Mouse (Mus musculus): ENCODE measurements around the gene Xpo1. TPM values are rescaled to one million over a fixed set of nuclear protein-coding genes. Genes with fewer than 3 reads are reported as not detected.
A peak's percentile ranks its signal among the peaks of the same experiment; 100 is the strongest.
"Not testable (repeated sequence)": the region's sequence is repeated elsewhere in the genome, so short reads cannot be mapped to it uniquely, and the experiment has no call there.

Gene Xpo1
- total RNA-seq (2021), result 10 to 100 TPM; 72.4 to 75.6 TPM

DNA sequence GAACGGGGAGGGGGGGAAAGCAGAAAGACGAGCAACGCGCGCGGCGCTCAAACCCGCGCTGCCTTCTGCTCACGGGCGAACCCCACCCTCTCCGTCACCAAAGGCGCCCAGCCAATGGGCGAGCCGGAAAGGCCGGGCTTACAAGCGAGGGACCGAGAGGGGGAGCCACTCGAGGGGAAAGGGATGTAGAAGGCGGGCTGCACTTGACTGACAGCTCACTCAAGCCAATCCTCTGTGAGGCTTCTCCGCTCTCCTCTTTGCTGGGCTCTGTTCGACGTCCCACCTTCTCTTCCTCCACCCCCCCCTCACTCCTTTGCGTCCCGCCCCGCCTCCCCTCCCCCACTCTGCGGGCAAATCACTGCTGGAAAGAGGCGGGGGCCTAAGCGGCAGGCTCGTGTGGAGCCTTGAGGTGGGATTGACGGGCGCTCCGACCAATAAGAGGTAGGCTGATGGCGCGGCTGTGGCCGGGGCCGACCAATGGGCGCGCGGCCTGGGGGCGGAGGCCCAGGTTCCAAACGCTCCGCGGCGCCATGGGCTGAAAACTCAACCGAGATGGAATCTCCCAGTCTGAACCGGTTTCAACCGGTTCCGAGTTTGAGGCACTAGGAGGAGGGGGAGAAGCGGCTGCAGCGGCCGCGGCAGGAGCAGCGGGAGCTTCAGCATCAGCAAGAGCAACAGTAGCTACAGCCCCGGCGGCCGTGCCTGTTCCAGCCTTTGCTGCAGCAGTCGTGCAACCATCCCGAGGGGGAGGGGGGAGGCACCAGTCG, at the start of gene Xpo1:
TSS of gene Xpo1 (plus strand) at position 615 of the 767 bp plus-strand sequence.
- DNase-seq, result peak; percentile 100

DNA sequence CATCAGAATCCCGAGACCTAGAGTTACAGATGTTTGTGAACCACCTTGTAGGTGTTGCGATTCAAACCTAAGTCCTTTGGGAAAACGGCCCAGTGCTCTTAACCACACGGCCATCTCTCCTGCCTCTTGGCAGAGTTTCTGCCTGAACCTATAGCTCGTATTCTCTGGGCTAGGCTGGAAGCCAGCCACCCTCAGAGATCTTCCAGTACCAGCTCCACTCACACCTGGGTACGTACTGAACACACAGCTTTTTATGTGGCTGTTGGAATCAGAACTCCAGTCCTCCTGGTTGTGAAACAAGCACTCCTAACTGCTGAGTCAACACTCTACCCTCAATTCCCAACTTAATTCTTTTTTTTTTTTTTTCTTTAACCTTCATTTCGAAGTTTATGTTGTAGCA, 46.1 kb upstream of the Xpo1 start:
- no peak for DNase-seq

DNA sequence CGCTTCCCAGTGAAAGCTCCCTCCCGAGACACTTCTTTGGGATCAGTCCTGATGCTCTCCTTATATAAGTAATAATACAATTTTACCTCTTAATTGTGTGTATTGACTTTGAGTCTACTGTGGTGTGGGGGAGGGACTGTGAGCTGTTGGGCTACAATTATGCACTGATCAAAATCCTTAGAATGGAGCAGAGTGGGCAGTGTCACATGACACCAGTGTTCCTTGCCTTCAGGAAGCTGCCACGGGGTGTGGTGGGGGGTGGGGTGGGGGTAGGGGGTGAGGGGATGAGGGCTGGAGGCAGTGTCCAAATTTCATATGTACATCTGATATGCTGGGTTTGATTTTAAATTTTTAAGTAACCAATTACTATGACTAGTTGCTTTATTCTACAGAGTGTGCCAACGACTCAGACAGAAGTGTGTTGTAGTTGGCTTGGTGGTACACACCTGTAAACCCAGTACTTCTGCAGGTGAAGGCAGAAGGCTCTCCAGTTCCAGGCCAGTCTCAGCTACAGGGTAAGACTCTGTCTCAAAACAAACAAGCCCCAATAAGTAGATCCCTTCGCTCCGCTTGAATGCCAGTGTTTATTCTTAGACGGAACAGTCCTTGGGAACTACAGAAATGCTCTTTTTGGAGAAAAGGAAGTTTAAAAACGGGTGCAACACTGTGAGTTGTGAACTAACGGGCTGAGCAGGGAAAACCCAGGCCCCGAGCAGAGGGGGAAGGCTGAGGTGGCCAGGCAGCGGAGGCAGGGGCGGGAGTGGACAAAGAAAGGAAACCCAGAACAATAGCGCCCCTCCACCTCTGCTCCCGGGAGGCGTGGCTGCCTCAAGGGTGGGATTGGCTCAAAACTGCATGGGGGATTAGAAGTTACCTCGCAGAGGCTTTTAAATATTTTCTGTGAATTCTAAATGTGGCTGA, 45.0 kb upstream of the Xpo1 start:
- no peak for DNase-seq

DNA sequence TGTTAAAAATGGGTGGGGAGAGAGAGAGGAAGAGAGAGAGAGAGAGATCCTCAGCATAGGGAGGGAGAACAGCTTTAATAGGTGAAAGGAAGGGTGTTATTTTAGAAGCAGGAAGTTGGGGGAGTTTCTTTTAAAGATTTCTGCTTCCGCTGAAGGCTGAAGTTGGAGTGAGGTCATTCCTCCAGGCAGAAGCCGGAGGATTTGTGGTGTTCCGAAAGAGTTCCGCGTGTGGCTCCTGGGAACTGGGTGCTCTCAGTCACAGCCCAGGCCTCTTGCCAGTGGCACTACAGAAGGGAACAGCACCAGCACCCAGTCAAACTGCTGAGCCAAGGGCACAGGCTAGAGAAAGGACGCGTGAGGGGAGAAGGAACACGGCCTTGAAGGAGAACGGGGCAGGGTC, 38.4 kb upstream of the Xpo1 start:
- DNase-seq, result no peak

DNA sequence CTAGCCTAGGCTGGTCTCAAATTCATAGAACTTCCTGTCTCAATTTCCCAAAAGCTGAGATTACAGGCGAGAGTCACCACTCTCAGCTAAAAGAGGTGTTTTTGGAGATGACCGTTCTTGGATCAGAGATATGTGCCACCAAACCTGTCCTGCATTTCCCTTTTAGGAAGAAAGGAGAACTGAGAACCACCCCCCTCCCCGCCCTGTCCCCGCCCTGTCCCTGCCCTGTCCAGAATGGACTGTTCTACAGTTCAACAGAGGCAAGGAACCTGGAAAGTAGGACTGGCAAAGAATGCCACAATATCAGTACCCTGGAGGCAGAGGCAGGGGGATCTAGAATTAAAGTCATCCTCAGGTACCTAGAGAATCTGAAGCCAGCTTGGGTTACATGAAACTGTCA, 19.8 kb upstream of the Xpo1 start:
- DNase-seq, result no peak

DNA sequence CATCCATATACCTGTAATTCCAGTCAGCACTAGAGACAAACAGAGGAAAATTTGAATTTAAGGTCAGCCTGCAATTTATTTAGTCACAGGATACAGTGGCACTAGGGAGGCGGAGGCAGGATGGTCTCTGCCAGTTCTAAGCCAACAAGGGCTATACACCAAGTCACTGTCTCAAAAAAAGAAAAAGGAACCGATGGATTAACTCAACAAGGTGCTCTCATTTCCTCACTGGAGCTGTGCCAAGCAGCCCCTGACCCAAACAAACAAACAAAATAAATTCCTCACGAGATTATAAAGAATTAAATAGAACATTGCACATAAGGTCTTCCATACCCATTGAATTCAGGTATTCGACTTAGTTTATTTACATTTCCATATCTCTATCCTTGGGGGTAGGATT, 1.9 kb upstream of the Xpo1 start:
- no peak for DNase-seq

DNA sequence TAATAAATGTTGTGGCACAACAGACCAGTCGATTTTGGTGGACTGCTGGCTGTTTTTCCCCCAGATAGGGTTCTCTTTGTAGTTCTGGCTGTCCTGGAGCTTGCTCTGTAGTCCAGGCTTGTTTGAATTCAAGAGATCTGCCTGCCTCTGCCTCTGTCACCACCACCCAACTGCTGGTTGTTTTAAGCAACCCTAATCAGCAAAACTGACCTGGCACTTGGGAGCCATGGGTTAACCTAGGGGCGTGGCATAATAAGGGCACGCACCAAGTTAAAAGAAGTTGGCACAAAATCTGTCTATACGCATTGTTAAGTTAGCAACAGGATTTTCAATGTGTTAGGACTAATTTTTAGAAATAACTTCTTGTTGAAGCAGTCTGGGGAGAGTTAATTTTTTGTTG, 1.3 kb upstream of the Xpo1 start:
- no peak for DNase-seq

DNA sequence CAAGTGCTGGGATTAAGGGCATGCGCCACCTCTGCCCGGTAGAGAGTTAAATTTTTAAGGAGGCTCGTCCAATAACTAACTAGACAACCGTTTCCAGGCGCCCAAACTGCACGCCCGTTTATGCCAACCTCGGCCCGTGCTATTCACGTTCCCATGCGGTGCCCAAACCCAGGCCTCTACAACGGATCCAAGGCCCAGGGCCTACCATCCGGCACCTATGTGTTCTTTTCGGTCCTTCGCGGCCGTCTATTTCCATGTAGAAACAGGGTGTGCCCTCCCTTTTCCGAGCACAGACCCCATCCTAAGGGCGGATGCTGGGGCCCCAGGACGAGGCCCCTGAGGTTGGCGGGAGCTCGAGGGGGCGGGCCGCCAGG, 801 bp upstream of the Xpo1 start:
- DNase-seq, result no peak

DNA sequence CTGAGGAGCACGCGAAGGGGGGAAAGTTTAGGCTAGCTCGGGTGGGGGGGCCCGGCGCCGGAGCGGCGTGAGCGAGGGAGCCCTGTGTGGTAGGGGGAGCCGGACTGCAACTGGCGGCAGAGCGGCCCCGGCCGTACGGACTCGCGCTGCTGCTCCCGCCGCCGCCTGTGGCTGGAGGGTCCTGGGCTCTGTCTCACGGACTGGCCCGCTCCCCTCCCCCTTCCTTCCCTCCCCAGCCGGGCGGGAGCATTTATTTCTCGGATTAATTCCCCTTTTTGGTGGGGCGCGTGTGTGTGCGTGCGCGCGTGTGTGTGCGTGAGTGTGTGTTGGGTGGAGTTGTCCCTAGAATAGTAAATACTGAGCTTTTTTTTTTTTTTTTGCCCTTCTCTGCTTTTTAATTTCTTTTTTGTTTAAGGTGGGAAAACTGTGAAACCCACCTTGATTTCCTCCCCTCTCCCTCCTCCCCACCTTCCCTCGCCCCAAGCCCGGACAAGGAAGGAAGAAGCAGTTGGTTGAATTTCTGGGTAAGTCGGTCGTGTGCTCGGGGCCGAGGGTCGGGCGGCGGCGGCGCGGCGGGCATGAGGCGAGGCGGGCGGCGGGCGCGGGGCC, 457 bp downstream of the Xpo1 start:
- DNase-seq, result no peak

DNA sequence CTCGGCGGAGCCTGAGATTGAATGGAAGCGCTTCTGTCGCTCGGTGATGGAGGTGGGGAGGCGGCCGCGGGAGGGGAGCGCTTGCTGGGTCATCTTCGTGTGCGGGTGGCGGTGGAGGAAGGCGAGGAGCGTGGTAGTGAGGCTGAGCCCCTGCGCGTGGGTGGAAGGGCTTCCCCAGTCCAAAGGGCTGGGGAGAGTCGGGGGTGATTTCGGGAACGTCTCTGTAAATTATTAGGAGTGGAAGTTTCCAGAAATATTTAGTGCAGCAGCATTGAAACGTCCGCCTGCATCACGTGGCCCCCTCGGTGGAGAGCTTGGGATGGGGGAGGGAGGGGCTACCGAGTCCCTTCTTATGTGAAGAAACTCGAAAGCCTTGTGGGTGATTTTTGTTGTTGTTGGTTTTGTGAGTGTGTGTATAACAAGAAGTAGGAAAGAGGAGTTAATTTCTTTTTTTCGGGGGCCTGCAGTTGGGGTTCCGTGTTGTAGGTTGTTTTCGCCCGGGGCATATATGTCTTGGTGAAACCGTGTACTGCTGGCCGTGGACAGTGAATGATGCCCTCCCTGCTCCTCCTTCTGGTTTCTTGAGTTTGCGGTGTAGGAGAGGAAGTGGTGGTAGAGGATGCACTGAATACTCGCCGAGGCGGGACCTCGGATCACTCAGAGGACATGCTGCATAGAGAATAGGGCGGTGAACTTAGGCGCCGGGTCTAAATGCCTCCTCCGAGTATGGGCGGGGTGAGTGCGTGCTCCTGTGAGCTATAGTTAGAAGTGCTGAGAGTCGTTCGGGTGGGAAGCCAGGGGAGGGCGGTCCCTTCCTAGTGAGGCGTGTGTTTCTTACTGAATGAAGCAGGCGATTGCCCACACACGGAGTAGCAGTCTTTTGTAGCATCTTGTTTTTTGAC, 1.2 kb downstream of the Xpo1 start:
- peak; percentile 40 to 58 for DNase-seq

DNA sequence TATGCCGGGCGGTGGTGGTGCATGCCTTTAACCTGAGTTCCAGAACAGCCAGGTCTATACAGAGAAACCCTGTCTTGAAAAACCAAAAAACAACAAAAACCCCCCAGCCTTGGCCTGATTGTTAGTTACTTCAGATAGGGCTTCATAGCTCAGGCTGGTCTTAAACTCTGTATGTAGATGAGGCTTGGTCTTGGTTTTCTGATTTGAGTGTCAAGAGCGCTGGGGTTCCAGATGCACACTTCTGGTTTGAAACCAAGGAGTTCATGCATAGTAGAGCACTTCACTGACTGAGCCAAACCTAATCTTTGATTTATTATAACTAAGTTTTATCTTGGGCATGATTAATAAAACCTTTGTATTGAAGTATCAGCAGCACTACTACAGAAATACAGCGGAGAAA, 3.2 kb downstream of the Xpo1 start:
- DNase-seq, result no peak

DNA sequence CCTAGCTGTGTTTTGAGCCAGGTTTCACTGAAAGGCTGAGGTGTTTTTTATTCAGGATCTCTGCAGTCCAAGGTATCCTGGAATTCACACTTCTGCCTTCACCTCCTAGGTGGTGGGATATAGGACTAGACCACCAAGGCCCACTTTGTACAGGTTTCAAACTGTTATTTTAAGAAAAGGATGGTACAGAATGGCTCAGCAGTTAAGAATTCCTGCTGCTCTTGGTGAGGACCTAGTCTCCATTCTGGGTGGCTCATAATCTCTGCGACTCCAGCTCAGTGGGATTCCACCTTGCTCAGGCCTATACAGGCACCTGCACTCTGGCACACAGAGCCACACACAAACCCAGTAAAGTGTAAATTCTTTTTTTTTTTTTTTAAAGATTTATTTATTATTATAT, 3.6 kb downstream of the Xpo1 start:
- no peak for DNase-seq

DNA sequence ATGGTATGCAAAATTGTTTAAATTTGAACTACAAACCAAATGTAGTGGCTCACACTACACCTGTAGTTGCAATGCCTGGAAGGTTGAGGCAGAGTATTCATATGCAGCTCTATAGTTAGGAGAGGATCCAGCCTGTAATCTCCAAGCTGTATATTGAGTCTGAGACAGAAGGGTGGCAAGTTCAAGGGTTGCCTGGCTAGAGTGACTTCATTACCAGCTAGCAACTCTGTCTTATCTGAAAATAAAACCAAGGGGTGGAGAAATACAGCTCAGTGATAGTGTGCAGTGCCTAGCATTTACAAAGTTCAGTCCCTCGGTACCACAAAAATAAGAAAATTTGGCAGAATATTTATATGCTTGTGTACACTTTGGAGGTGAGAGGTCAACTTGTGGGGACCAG, 4.3 kb downstream of the Xpo1 start:
- DNase-seq, result no peak

DNA sequence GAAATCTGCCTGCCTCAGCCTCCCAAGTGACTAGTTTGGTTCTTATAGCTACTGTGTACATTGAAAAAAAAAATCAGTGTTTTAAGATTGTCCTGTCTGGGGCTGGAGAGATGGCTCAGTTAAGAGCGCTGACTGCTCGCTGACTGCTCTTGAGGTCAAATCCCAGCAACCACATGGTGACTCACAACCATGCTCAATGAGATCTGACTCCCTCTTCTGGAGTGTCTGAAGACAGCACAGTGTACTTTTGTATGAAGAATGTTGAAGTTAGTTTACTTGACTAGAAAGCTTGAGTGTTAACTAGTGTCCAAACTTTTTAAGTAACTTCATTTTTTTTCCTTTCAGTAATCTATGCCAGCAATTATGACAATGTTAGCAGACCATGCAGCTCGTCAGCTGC, 5.6 kb downstream of the Xpo1 start:
- DNase-seq, result no peak

DNA sequence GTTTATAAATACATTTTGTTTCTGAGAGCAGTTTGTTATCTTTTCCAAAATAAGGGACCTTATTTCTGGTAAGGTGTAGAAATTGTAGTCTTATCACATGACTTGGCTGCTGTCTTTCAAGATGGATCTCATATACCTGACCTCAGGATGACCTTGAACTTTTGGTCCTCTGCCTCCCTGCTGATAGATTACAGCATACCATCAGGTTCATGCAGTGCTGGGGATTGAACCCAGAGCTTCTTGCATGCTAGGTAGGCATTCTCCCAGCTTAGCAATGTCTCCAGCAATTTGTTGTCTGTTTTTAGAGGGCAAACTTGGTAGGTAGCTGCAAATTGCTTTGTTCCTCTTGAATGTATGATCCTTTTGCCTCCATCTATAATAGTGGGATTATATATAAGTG, 9.1 kb downstream of the Xpo1 start:
- no peak for DNase-seq

DNA sequence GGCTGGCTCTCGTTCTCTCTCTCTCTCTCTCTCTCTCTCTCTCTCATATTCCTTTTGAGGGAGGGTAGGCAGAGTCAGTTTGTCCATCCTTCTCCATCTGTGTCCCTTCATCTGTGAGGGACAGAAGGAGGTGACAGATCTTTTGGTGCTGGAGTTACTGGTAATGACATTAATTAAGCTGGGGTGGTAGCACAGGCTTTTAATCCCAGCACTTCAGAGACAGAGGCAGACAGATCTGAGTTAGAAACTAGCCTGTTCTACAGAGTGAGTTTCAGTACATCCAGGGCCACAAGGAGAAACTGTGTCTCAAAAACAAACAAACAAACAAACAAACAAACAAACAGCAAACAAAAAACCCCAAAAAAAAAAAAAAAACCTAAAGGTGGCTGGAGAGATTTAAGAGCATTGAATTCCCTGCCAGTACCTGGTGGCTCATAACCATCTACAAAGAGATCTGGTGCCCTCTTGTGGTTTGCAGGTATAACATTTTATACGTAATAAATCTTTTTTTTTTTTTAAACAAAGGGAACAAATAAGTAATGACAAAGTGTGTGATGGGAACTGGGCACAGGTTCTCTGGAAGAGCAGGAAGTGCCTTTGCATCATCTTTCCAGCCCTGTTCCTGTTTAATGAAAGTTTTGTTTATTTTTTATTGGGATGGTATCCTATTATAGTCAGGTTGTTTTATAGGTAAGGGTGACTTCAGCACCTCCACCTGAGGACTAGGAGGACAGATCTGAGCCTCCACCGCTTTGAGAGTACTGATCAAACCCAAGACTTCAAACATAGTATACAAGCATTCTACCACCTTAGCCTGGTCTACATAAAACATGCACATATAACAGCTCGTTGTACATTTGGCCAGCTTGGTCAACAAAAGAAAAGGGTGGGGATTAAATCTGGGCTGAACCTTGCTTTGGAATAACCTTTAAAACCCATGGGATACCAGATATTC, 16.2 kb downstream of the Xpo1 start:
- DNase-seq, result no peak

DNA sequence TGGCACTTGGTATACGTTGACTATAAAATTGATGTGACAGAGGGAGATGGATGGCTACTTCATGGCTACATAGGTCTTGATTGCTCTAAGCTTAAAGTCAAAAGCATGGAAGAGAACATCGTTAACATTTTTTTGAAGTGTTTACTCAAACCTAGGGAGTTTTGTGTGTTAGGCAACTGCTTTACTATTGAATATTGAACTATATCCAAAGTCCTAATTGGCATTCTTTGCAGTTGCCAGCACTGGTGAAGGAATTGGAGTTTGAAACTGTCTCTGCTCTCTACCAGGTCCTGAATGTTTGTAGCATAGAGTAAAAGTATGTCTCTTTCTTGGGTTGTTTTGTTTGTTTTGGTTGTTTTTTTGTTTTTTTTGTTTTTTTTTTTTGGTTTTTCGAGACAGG, 19.9 kb downstream of the Xpo1 start:
- no peak for DNase-seq

DNA sequence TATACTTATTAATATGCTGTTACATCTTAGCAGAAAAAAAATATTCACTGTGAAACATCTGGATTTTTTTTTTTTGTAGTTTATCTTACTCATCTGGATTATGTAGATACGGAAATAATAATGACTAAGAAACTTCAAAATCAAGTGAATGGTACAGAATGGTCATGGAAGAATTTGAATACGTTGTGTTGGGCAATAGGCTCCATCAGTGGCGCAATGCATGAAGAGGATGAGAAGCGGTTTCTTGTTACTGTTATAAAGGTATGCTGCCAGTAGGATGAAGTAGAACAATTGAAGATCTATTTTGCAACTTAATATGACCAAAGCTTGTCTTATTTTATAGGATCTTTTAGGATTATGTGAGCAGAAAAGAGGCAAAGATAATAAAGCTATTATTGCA, 28.6 kb downstream of the Xpo1 start:
- no peak for DNase-seq

DNA sequence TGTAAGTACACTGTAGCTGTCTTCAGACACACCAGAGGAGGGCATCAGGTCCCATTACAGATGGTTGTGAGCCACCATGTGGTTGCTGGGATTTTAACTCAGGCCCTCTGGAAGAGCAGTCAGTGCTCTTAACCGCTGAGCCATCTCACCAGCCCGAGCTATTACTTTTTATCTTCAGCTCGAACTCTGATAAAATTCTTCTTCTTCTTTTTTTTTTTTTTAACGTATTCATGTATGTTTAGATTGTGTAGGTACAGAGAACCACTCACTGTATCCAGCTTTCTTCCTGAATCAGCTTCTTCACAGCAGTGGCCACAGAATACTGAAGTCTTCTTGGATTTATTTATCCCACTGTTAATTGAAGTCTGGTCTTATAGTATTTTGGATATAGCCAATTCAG, 33.0 kb downstream of the Xpo1 start:
- not testable (repeated sequence) for DNase-seq

DNA sequence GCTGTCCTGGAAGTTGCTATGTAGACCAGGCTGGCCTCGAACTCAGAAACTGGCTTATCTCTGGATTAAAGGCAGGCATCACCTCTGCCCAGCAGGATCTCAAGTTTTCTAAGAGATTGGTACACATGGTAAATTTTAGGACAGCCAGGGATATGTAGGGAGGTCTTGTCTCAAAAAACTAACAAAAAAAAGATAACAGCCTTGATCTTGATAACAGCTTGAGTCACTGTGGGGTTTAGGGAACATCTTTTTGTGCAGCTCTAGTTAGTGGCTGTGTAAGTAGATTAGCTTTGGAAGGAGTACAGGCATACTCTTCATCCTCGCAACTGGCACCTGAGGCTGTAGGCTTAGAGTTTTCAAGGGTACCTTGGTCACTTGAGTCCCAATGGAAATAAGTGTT, 41.5 kb downstream of the Xpo1 start:
- DNase-seq, result no peak

DNA sequence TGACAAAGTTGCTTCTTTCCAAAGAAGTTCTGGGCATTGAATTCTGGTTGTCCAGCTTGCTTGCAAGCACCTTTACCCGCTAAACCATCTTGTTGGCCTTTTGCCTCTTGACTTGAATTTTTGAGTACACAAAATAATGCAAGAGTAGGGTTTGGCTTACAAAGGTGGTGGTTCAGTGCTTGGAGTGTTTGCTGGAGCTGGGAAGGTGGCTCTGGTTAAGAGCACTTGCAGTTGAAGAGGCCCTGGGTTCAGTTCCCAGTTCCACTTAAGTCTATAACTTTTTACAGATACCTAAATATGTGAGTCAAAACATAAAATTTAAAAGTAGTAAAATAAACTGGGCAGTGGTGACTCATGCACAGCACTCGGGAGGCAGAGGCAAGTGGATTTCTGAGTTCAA, 42.5 kb downstream of the Xpo1 start:
- no peak for DNase-seq
